ENCODE assay signal across 8 mouse cellular contexts in the genomic region with DNA sequence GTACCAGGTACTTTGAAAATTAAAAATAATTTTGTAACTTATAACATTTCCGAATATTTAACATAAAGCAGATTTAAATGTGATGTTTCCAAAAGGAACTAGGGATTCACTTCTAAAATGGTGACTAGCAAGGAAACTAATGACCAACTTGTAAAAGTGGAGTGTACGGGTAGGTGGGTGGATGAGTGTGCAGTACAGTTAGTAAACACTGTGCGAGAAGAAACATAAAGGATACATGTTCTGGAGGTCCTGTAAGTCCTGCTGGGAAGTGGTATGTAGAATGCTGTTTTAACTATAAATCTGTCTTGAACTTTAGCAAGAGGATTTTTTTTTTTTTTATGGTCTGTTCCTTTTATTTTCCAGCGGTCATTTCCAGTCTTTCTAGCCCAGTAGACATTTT. TPM values are rescaled to one million over a fixed set of nuclear protein-coding genes. Genes with fewer than 3 reads are reported as not detected.
DNase-seq lines count a peak whose midpoint lies in the region; ATAC-seq and TF ChIP-seq lines count a peak whose summit lies in the region.
"Had no signal": no experiment of that assay in that cellular context is flagged by ENCODE, and none has a peak within 500 bp of the region (broad histone marks: within the 10 kb centered on the region; RNA-seq: fewer than 3 reads in every experiment).

No protein-coding gene starts in this region.

- H3K27me3 ChIP-seq in lung, embryonic 15.5 days: no peaks in the 10 kb centered on the region
- no peaks in the 10 kb centered on the region for H3K27me3 ChIP-seq in forebrain, embryonic 14.5 days (replicated peaks; ENCODE audit: control insufficient read depth, insufficient read depth, low read length)
- H3K27me3 ChIP-seq in limb, embryonic 14.5 days (ENCODE audit: control insufficient read depth, insufficient read depth, low read length): no peaks in the 10 kb centered on the region
- H3K27me3 ChIP-seq in stomach, embryonic 15.5 days (replicated peaks): no peaks in the 10 kb centered on the region
- H3K27me3 ChIP-seq in thymus, adult 2 months (ENCODE audit: control insufficient read depth, insufficient read depth, low read length): no peaks in the 10 kb centered on the region

- peak overlapping the region; percentile 97; the same call in 1 of the 2 replicates for H3K4me3 ChIP-seq in lung, embryonic 15.5 days
- peak overlapping the region; percentile 100 for H3K4me3 ChIP-seq in forebrain, embryonic 14.5 days (ENCODE audit: low read depth, low read length)
- peak overlapping the region; percentile 97 for H3K4me3 ChIP-seq in limb, embryonic 14.5 days (replicated peaks; ENCODE audit: low read length)
- no peak overlapping the region; the same call in 1 of the 2 replicates for H3K4me3 ChIP-seq in stomach, embryonic 15.5 days (replicated peaks)
- no peak overlapping the region for H3K4me3 ChIP-seq in thymus, adult 2 months (ENCODE audit: control insufficient read depth, insufficient read depth, low read length)

- H3K4me1 ChIP-seq in lung, embryonic 15.5 days: peaks cover 12% of the 10 kb centered on the region; the same call in 1 of the 2 replicates
- peaks cover 18% of the 10 kb centered on the region for H3K4me1 ChIP-seq in forebrain, embryonic 14.5 days (ENCODE audit: control insufficient read depth, insufficient read depth, low read length)
- peaks cover 20% of the 10 kb centered on the region for H3K4me1 ChIP-seq in limb, embryonic 14.5 days (ENCODE audit: control insufficient read depth, insufficient read depth, low read length)
- no peaks in the 10 kb centered on the region for H3K4me1 ChIP-seq in stomach, embryonic 15.5 days
- peaks cover 5% of the 10 kb centered on the region; the same call in 1 of the 2 replicates for H3K4me1 ChIP-seq in thymus, adult 2 months (replicated peaks; ENCODE audit: control insufficient read depth, insufficient read depth, low read length)

- no peak overlapping the region for H3K27ac ChIP-seq in lung, embryonic 15.5 days
- no peak overlapping the region for H3K27ac ChIP-seq in forebrain, embryonic 14.5 days (ENCODE audit: low read depth, low read length)
- H3K27ac ChIP-seq in limb, embryonic 14.5 days (replicated peaks; ENCODE audit: low read depth, low read length): no peak overlapping the region
- no peak overlapping the region for H3K27ac ChIP-seq in stomach, embryonic 15.5 days
- no peak overlapping the region for H3K27ac ChIP-seq in thymus, adult 2 months (ENCODE audit: control insufficient read depth, insufficient read depth, low read length)

- WGBS in lung, embryonic 15.5 days: 64% methylated on average over 4 of the region's 4 CpGs
- 65% methylated on average over 4 of the region's 4 CpGs for WGBS in forebrain, embryonic 14.5 days
- WGBS in limb, embryonic 14.5 days: 41% methylated on average over 4 of the region's 4 CpGs
- WGBS in stomach, embryonic 15.5 days: 67% methylated on average over 4 of the region's 4 CpGs
- 95% methylated on average over 4 of the region's 4 CpGs for WGBS in thymus, adult 2 months

- H3K36me3 ChIP-seq in lung, embryonic 15.5 days: peaks cover 9% of the 10 kb centered on the region
- peaks cover 16% of the 10 kb centered on the region for H3K36me3 ChIP-seq in forebrain, embryonic 14.5 days (ENCODE audit: control insufficient read depth, insufficient read depth, low read length)
- H3K36me3 ChIP-seq in limb, embryonic 14.5 days (ENCODE audit: control insufficient read depth, insufficient read depth, low read length): peaks cover 16% of the 10 kb centered on the region
- peaks cover 5% of the 10 kb centered on the region; the same call in 1 of the 2 replicates for H3K36me3 ChIP-seq in stomach, embryonic 15.5 days
- H3K36me3 ChIP-seq in thymus, adult 2 months (ENCODE audit: control insufficient read depth, insufficient read depth, low read length): peaks cover 8% of the 10 kb centered on the region

- peak overlapping the region; percentile 71 for H3K4me2 ChIP-seq in lung, embryonic 15.5 days
- peak overlapping the region; percentile 69 for H3K4me2 ChIP-seq in forebrain, embryonic 14.5 days (ENCODE audit: low read length)
- peak overlapping the region; percentile 60 for H3K4me2 ChIP-seq in limb, embryonic 14.5 days (replicated peaks; ENCODE audit: low read depth, low read length, severe bottlenecking)
- peak overlapping the region; percentile 63; the same call in 1 of the 2 replicates for H3K4me2 ChIP-seq in stomach, embryonic 15.5 days

- H3K9ac ChIP-seq in lung, embryonic 15.5 days: no peak overlapping the region
- H3K9ac ChIP-seq in forebrain, embryonic 14.5 days (ENCODE audit: low read length): peak overlapping the region; percentile 99; the same call in 1 of the 2 replicates
- H3K9ac ChIP-seq in limb, embryonic 14.5 days (ENCODE audit: low read depth, low read length, severe bottlenecking): peak overlapping the region; percentile 95; the same call in 1 of the 2 replicates
- no peak overlapping the region for H3K9ac ChIP-seq in stomach, embryonic 15.5 days

- ATAC-seq in lung, embryonic 15.5 days (ENCODE audit: borderline replicate concordance, extremely low read depth, low FRiP score, low TSS enrichment): no peak
- ATAC-seq in forebrain, embryonic 14.5 days: no peak
- no peak for ATAC-seq in limb, embryonic 14.5 days (ENCODE audit: low FRiP score, low read depth)
- no peak for ATAC-seq in stomach, embryonic 15.5 days (ENCODE audit: insufficient read depth, low FRiP score, low read depth)
- ATAC-seq in CD4-positive, CD25-positive, alpha-beta regulatory T cell, adult 4 months: no peak
- ATAC-seq: activated CD4-positive, CD25-positive, alpha-beta regulatory T cell, adult 4 months had no signal

- TF ChIP-seq CTCF in thymus, adult 2 months (IDR thresholded peaks at IDR 0.05; ENCODE audit: borderline replicate concordance, control insufficient read depth, extremely low read depth, insufficient read depth, low read length, poor library complexity): no peak

- TF ChIP-seq POLR2A in limb, embryonic 14.5 days (IDR thresholded peaks at IDR 0.05; ENCODE audit: borderline replicate concordance, extremely low read depth, insufficient read depth, insufficient read length): no peak
- TF ChIP-seq POLR2A in thymus, adult 2 months (IDR thresholded peaks at IDR 0.05; ENCODE audit: control insufficient read depth, extremely low read depth, insufficient read depth, low read length, poor library complexity): no peak

- H3K9me3 ChIP-seq in lung, embryonic 15.5 days: no peaks in the 10 kb centered on the region
- H3K9me3 ChIP-seq in forebrain, embryonic 14.5 days (replicated peaks; ENCODE audit: control insufficient read depth, low read length): no peaks in the 10 kb centered on the region
- H3K9me3 ChIP-seq in limb, embryonic 14.5 days (ENCODE audit: control insufficient read depth, low read length): no peaks in the 10 kb centered on the region
- no peaks in the 10 kb centered on the region for H3K9me3 ChIP-seq in stomach, embryonic 15.5 days

- DNase-seq in lung, postnatal 25 days (ENCODE audit: low spot score): no peak
- DNase-seq in forebrain, embryonic 14.5 days (ENCODE audit: low spot score): no peak
- no peak for DNase-seq in limb, embryonic 14.5 days (ENCODE audit: low spot score)
- no peak for DNase-seq in thymus, adult 2 months

RNA-seq across cellular contexts. Expression of gene Tob1, which starts 1.7 kb away (rescaled TPM):
- polyA plus RNA-seq in lung, embryonic 15.5 days (2015; fragmentation: Nextera tagmentation; extraction: Ambion mirVana): 26.1 and 26.5 TPM in 2 replicates
- polyA plus RNA-seq in forebrain, embryonic 14.5 days (2014; fragmentation: Nextera tagmentation; extraction: Ambion mirVana): 32.4 and 37.5 TPM in 2 replicates
- 28.4 and 29.7 TPM in 2 replicates for polyA plus RNA-seq in limb, embryonic 14.5 days (2012; rRNA removed)
- polyA plus RNA-seq in limb, embryonic 14.5 days (2014; fragmentation: Nextera tagmentation; extraction: Ambion mirVana): 34.8 and 37.3 TPM in 2 replicates
- polyA plus RNA-seq in stomach, embryonic 15.5 days (2015; fragmentation: Nextera tagmentation; extraction: Ambion mirVana): 54.8 and 65.2 TPM in 2 replicates
- polyA plus RNA-seq in thymus, adult 2 months (2012; rRNA removed): 21.4 and 27.4 TPM in 2 replicates
- 1 to 10 TPM; 4.7 to 8.9 TPM for polyA plus RNA-seq in CD4-positive, CD25-positive, alpha-beta regulatory T cell, adult 4 months (2017; shearing (Covaris generic))

RNA-seq across cellular contexts. Expression of gene Wfikkn2, which starts 32.8 kb away (rescaled TPM):
- 1.2 and 1.5 TPM in 2 replicates for polyA plus RNA-seq in lung, embryonic 15.5 days (2015; fragmentation: Nextera tagmentation; extraction: Ambion mirVana)
- 3.7 and 4.2 TPM in 2 replicates for polyA plus RNA-seq in forebrain, embryonic 14.5 days (2014; fragmentation: Nextera tagmentation; extraction: Ambion mirVana)
- 19.9 and 25.1 TPM in 2 replicates for polyA plus RNA-seq in limb, embryonic 14.5 days (2012; rRNA removed)
- 9.2 and 9.7 TPM in 2 replicates for polyA plus RNA-seq in limb, embryonic 14.5 days (2014; fragmentation: Nextera tagmentation; extraction: Ambion mirVana)
- polyA plus RNA-seq in stomach, embryonic 15.5 days (2015; fragmentation: Nextera tagmentation; extraction: Ambion mirVana): 2.7 and 2.9 TPM in 2 replicates
- 28.2 and 34.4 TPM in 2 replicates for polyA plus RNA-seq in thymus, adult 2 months (2012; rRNA removed)
- 1 to 10 TPM in 1 of 2 experiments, under 1 TPM in 1; 0.86 to 2.4 TPM for polyA plus RNA-seq in CD4-positive, CD25-positive, alpha-beta regulatory T cell, adult 4 months (2017; shearing (Covaris generic))

Comparison
In these comparisons a context has a peak if more than half of its experiments do, and no peak if none do; other contexts are left out.
1. H3K4me3 ChIP-seq: peak in lung, embryonic 15.5 days (single experiment), forebrain, embryonic 14.5 days (single experiment) and limb, embryonic 14.5 days (single experiment); none in stomach, embryonic 15.5 days (single experiment) and thymus, adult 2 months (single experiment).
2. H3K9ac ChIP-seq: peak in forebrain, embryonic 14.5 days (single experiment) and limb, embryonic 14.5 days (single experiment); none in lung, embryonic 15.5 days (single experiment) and stomach, embryonic 15.5 days (single experiment).
3. Peak in every context shown above with its lines, with median percentiles within 50 percentile points of each other: H3K4me2 ChIP-seq.